In the genomic region with DNA sequence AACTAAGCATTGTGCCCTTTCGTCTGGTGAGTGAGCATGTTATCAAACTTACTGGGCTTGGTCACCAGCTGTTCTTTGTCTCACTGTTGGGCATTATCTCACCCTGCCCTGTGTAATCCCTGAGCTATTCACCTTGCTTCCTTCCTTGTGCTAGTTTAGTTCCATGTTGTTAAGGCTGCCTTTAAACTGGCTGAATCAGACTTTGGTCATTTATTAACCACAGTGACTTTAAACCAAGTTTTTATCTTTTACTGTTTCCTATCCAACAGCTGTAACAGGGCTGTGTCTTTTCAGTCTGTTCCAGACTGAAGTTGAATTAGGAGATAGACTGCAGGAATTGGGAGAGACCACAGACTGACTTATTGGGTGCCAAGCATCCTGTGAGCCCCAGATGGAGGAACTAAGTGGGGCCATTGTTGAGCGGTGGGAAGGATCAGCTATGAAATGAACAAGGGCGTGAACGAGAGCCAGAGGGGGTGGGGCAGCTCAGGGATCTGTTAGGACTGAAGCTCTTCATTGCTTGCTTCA, we compare ENCODE assay signal across 13 mouse cellular contexts. TPM values are rescaled to one million over a fixed set of nuclear protein-coding genes. Genes with fewer than 3 reads are reported as not detected.
DNase-seq lines count a peak whose midpoint lies in the region; ATAC-seq lines count a peak whose summit lies in the region.
"Had no signal": no experiment of that assay in that cellular context is flagged by ENCODE, and none has a peak within 500 bp of the region (broad histone marks: within the 10 kb centered on the region; RNA-seq: fewer than 3 reads in every experiment).

No protein-coding gene starts in this region.

- H3K4me2 ChIP-seq in stomach, embryonic 14.5 days (replicated peaks; ENCODE audit: low read depth, low read length) = no peak overlapping the region
- no peak overlapping the region for H3K4me2 ChIP-seq in midbrain, embryonic 11.5 days
- H3K4me2 ChIP-seq: hindbrain, embryonic 14.5 days; limb, embryonic 15.5 days had no signal

- peaks cover 29% of the 10 kb centered on the region for H3K4me1 ChIP-seq in heart, embryonic 10.5 days
- H3K4me1 ChIP-seq in stomach, embryonic 14.5 days (ENCODE audit: control insufficient read depth, insufficient read depth, low read length) = peaks cover 6% of the 10 kb centered on the region; the same call in 1 of the 2 replicates
- no peaks in the 10 kb centered on the region for H3K4me1 ChIP-seq in midbrain, embryonic 11.5 days (ENCODE audit: control insufficient read depth, insufficient read depth, low read length)
- H3K4me1 ChIP-seq: limb, embryonic 15.5 days had no signal

- H3K27me3 ChIP-seq in heart, embryonic 10.5 days (ENCODE audit: insufficient read depth, poor library complexity, severe bottlenecking) = no peaks in the 10 kb centered on the region
- no peaks in the 10 kb centered on the region for H3K27me3 ChIP-seq in stomach, embryonic 14.5 days (ENCODE audit: control insufficient read depth, insufficient read depth, low read length)
- no peaks in the 10 kb centered on the region for H3K27me3 ChIP-seq in midbrain, embryonic 11.5 days (ENCODE audit: control insufficient read depth, insufficient read depth, low read length)
- H3K27me3 ChIP-seq: limb, embryonic 15.5 days had no signal

- no peak overlapping the region for H3K27ac ChIP-seq in heart, embryonic 10.5 days
- peak overlapping the region; percentile 44; the same call in 1 of the 2 replicates for H3K27ac ChIP-seq in stomach, embryonic 14.5 days (ENCODE audit: low read length)
- H3K27ac ChIP-seq in midbrain, embryonic 11.5 days (ENCODE audit: low read depth, low read length) = no peak overlapping the region
- H3K27ac ChIP-seq: hindbrain, embryonic 14.5 days; limb, embryonic 15.5 days had no signal

- H3K4me3 ChIP-seq in heart, embryonic 10.5 days = no peak overlapping the region
- no peak overlapping the region for H3K4me3 ChIP-seq in stomach, embryonic 14.5 days (ENCODE audit: low read depth, low read length)
- H3K4me3 ChIP-seq in midbrain, embryonic 11.5 days (ENCODE audit: low read depth, low read length) = no peak overlapping the region
- H3K4me3 ChIP-seq: limb, embryonic 15.5 days had no signal

- peak; percentile 85 for ATAC-seq in stomach, embryonic 14.5 days (ENCODE audit: insufficient number of reproducible peaks, insufficient read depth, low FRiP score, low read depth)
- no peak for ATAC-seq in midbrain, embryonic 11.5 days (ENCODE audit: low FRiP score)
- ATAC-seq: activated CD4-positive, CD25-positive, alpha-beta regulatory T cell, adult 4 months; forebrain, embryonic 16.5 days had no signal

- H3K36me3 ChIP-seq in heart, embryonic 10.5 days = peaks cover 11% of the 10 kb centered on the region
- H3K36me3 ChIP-seq in stomach, embryonic 14.5 days (ENCODE audit: control insufficient read depth, insufficient read depth, low read length) = peaks cover 5% of the 10 kb centered on the region; the same call in 1 of the 2 replicates
- no peaks in the 10 kb centered on the region for H3K36me3 ChIP-seq in midbrain, embryonic 11.5 days (ENCODE audit: control insufficient read depth, insufficient read depth, low read length)

- H3K9ac ChIP-seq in stomach, embryonic 14.5 days (replicated peaks; ENCODE audit: low read depth, low read length) = no peak overlapping the region
- no peak overlapping the region for H3K9ac ChIP-seq in midbrain, embryonic 11.5 days (ENCODE audit: low read length)
- H3K9ac ChIP-seq: hindbrain, embryonic 14.5 days; limb, embryonic 15.5 days had no signal

- no peaks in the 10 kb centered on the region for H3K9me3 ChIP-seq in heart, embryonic 10.5 days
- no peaks in the 10 kb centered on the region for H3K9me3 ChIP-seq in stomach, embryonic 14.5 days (ENCODE audit: control insufficient read depth, low read depth, low read length)
- H3K9me3 ChIP-seq in midbrain, embryonic 11.5 days (ENCODE audit: control insufficient read depth, low read length) = no peaks in the 10 kb centered on the region
- H3K9me3 ChIP-seq: limb, embryonic 15.5 days had no signal

- peak; percentile 26 to 56 for DNase-seq in heart, adult 18-20 months
- no peak for DNase-seq in heart, embryonic 10.5 days (ENCODE audit: low spot score)
- peak; percentile 62 to 65 for DNase-seq in heart, postnatal 10 days
- peak; percentile 34 for DNase-seq in kidney, postnatal 14 days
- DNase-seq in midbrain, embryonic 11.5 days (ENCODE audit: low spot score, missing footprints) = no peak
- DNase-seq in adrenal gland, postnatal 36 days = no peak
- DNase-seq in embryo, embryonic 10.5 days (ENCODE audit: low spot score) = no peak
- DNase-seq: B cell, adult 2 months had no signal

- intact Hi-C loops in heart, postnatal 10 days (cut with DNase I) = loop anchor here (2.0 kb wide), 2 partner anchors 41 to 885 kb away; no protein-coding TSS in a partner anchor

- WGBS in heart, embryonic 10.5 days = 35% methylated on average over 4 of the region's 4 CpGs
- WGBS in stomach, embryonic 14.5 days = 41% methylated on average over 4 of the region's 4 CpGs
- WGBS in midbrain, embryonic 11.5 days = 81% methylated on average over 4 of the region's 4 CpGs

RNA-seq across cellular contexts. Expression of gene Ttc33, which starts 10.7 kb away (rescaled TPM):
- total RNA-seq in heart, adult 18-20 months (2021) = 10 to 100 TPM; 41.0 to 49.4 TPM
- 30.3 and 34.0 TPM in 2 replicates for polyA plus RNA-seq in heart, embryonic 10.5 days (2016; fragmentation: Nextera tagmentation; extraction: Ambion mirVana)
- total RNA-seq in heart, postnatal 10 days (2021) = 10 to 100 TPM; 28.4 to 29.2 TPM
- 47.6 and 49.1 TPM in 2 replicates for polyA plus RNA-seq in stomach, embryonic 14.5 days (2014; fragmentation: Nextera tagmentation; extraction: Ambion mirVana)
- polyA plus RNA-seq in midbrain, embryonic 11.5 days (2014; fragmentation: Nextera tagmentation; extraction: Ambion mirVana) = 53.6 and 55.0 TPM in 2 replicates
- 10 to 100 TPM; 53.0 to 67.1 TPM for total RNA-seq in adrenal gland, postnatal 36 days (2021)

RNA-seq across cellular contexts. Expression of gene Ptger4, which starts 47.9 kb away (rescaled TPM):
- 1 to 10 TPM; 1.3 to 2.1 TPM for total RNA-seq in heart, adult 18-20 months (2021)
- 0.90 and 1.8 TPM in 2 replicates for polyA plus RNA-seq in heart, embryonic 10.5 days (2016; fragmentation: Nextera tagmentation; extraction: Ambion mirVana)
- 1 to 10 TPM; 4.5 to 4.6 TPM for total RNA-seq in heart, postnatal 10 days (2021)
- 5.1 and 5.8 TPM in 2 replicates for polyA plus RNA-seq in stomach, embryonic 14.5 days (2014; fragmentation: Nextera tagmentation; extraction: Ambion mirVana)
- polyA plus RNA-seq in midbrain, embryonic 11.5 days (2014; fragmentation: Nextera tagmentation; extraction: Ambion mirVana) = 0.38 and 0.81 TPM in 2 replicates
- 1 to 10 TPM; 1.0 to 1.2 TPM for total RNA-seq in adrenal gland, postnatal 36 days (2021)

RNA-seq across cellular contexts. Expression of gene Prkaa1, which starts 52.4 kb away (rescaled TPM):
- 10 to 100 TPM; 12.5 to 13.9 TPM for total RNA-seq in heart, adult 18-20 months (2021)
- polyA plus RNA-seq in heart, embryonic 10.5 days (2016; fragmentation: Nextera tagmentation; extraction: Ambion mirVana) = 21.1 and 22.7 TPM in 2 replicates
- total RNA-seq in heart, postnatal 10 days (2021) = 10 to 100 TPM; 16.9 to 18.4 TPM
- polyA plus RNA-seq in stomach, embryonic 14.5 days (2014; fragmentation: Nextera tagmentation; extraction: Ambion mirVana) = 25.6 and 28.3 TPM in 2 replicates
- polyA plus RNA-seq in midbrain, embryonic 11.5 days (2014; fragmentation: Nextera tagmentation; extraction: Ambion mirVana) = 20.0 and 20.3 TPM in 2 replicates
- 10 to 100 TPM; 35.1 to 39.9 TPM for total RNA-seq in adrenal gland, postnatal 36 days (2021)

Comparison
In these comparisons a context has a peak if more than half of its experiments do, and no peak if none do; other contexts are left out.
1. DNase-seq: peak in heart, adult 18-20 months (2 of 2), heart, postnatal 10 days (2 of 2) and kidney, postnatal 14 days (single experiment); none in heart, embryonic 10.5 days (single experiment), midbrain, embryonic 11.5 days (single experiment), adrenal gland, postnatal 36 days (0 of 2) and embryo, embryonic 10.5 days (single experiment).